Mouse (Mus musculus) intestine, embryonic 14.5 days (tissue): ENCODE measurements at regions not wholly inside any gene's neighbourhood (a gene's known extent, or its start where the extent isn't known, plus 50 kb on each side); places are given as distances from the start of the nearest gene placed in this dataset.
"Not testable (repeated sequence)": the region's sequence is repeated elsewhere in the genome, so short reads cannot be mapped to it uniquely, and the experiment has no call there.

Source experiments
- ATAC-seq: fragments of 200-750 bp; cut with Nextera tagmentation; replicated peaks from 2 replicates; pipeline ENCODE4 v1.8.0; 2017; ENCODE audit warnings: low read depth, moderate number of reproducible peaks, moderate TSS enrichment, moderate library complexity; ENCODE audit not compliant: low FRiP score, low TSS enrichment
- DNase-seq: peaks from one replicate; pipeline ENCODE4 v3.0.0-alpha.2; 2018; ENCODE audit warnings: low spot score
- H3K27ac ChIP-seq: fragments of 300-500 bp; sonication (generic); 2 replicates; pipeline ENCODE4 v1.5.1; 2014; ENCODE audit warnings: low read depth, mild to moderate bottlenecking, control low read depth
- H3K27me3 ChIP-seq: fragments of 300-500 bp; sonication (generic); replicated peaks from 2 replicates; pipeline ENCODE4 v1.6.1; 2014; ENCODE audit warnings: low read length, control low read depth; ENCODE audit not compliant: control insufficient read depth, insufficient read depth
- H3K36me3 ChIP-seq: fragments of 300-500 bp; sonication (generic); 2 replicates; pipeline ENCODE4 v1.6.1; 2014; ENCODE audit warnings: low read length, control low read depth; ENCODE audit not compliant: control insufficient read depth, insufficient read depth
- H3K4me1 ChIP-seq: fragments of 300-500 bp; sonication (generic); replicated peaks from 2 replicates; pipeline ENCODE4 v1.6.1; 2014; ENCODE audit warnings: low read length, control low read depth, mixed read lengths; ENCODE audit not compliant: control insufficient read depth, insufficient read depth
- H3K4me2 ChIP-seq: fragments of 300-500 bp; sonication (generic); 2 replicates; pipeline ENCODE4 v1.6.1; 2014; ENCODE audit warnings: low read length
- H3K4me3 ChIP-seq: fragments of 300-500 bp; sonication (generic); 2 replicates; pipeline ENCODE4 v1.5.1; 2014; ENCODE audit warnings: low read depth, low read length, control low read depth, mixed read lengths
- H3K9ac ChIP-seq: fragments of 300-500 bp; sonication (generic); 2 replicates; pipeline ENCODE4 v1.6.1; 2014; ENCODE audit warnings: mild to moderate bottlenecking, low read length
- H3K9me3 ChIP-seq: fragments of 300-500 bp; sonication (generic); 2 replicates; pipeline ENCODE4 v1.6.1; 2016; ENCODE audit warnings: low read length, control low read depth; ENCODE audit not compliant: control insufficient read depth
- WGBS: fragments of 180-500 bp; shearing (Covaris S2); extraction: QIAGEN DNeasy Blood & Tissue Kit; methylation state at CpG from one replicate; pipeline ENCODE4 v1.1.7; 2014; 5-methylcytosine and 5-hydroxymethylcytosine counted together

- Histone ChIP-seq H3K27ac (no peak overlapping the region), H3K9ac (no peak overlapping the region), H3K4me3 (no peak overlapping the region), H3K9me3 (no peaks in the 10 kb centered on the region), H3K4me2 (no peak overlapping the region), H3K4me1 (no peaks in the 10 kb centered on the region), H3K27me3 (no peaks in the 10 kb centered on the region), H3K36me3 (no peaks in the 10 kb centered on the region)
- ATAC-seq = no peak
- 69% methylated on average over 4 of the region's 4 CpGs for WGBS
- DNase-seq = no peak
These were observed 70.2 kb upstream of the Lrpprc start for GRCm38 (mm10) chr17:84860835-84861234.

GRCm38 (mm10) chr17:84864231-84864630 is 73.6 kb upstream of the Lrpprc start:
- H3K9ac ChIP-seq, DNase-seq, H3K9me3 ChIP-seq, H3K4me3 ChIP-seq, ATAC-seq, H3K36me3 ChIP-seq, H3K27ac ChIP-seq, H3K4me1 ChIP-seq, H3K27me3 ChIP-seq, H3K4me2 ChIP-seq: not testable (repeated sequence)

- DNase-seq (no peak), ATAC-seq (no peak)
- no peaks in the 10 kb centered on the region for H3K36me3 ChIP-seq
- H3K9me3 ChIP-seq = no peaks in the 10 kb centered on the region
- H3K4me2 ChIP-seq = no peak overlapping the region
- H3K27ac ChIP-seq = no peak overlapping the region
- WGBS = 72% methylated on average over 2 of the region's 2 CpGs
- H3K4me1 ChIP-seq = no peaks in the 10 kb centered on the region
- H3K9ac ChIP-seq = no peak overlapping the region
- H3K27me3 ChIP-seq = no peaks in the 10 kb centered on the region
- H3K4me3 ChIP-seq = no peak overlapping the region
These were observed 74.6 kb upstream of the Lrpprc start for GRCm38 (mm10) chr17:84865158-84865557.

GRCm38 (mm10) chr17:84865566-84865965 is 75.0 kb upstream of the Lrpprc start:
- 79% methylated on average over 3 of the region's 3 CpGs for WGBS
- no peak overlapping the region for H3K27ac ChIP-seq
- no peak overlapping the region for H3K9ac ChIP-seq
- H3K4me3 ChIP-seq = no peak overlapping the region
- DNase-seq = no peak
- H3K4me2 ChIP-seq = no peak overlapping the region
- no peaks in the 10 kb centered on the region for H3K9me3 ChIP-seq
- no peaks in the 10 kb centered on the region for H3K4me1 ChIP-seq
- no peak for ATAC-seq
- H3K27me3 ChIP-seq = no peaks in the 10 kb centered on the region
- H3K36me3 ChIP-seq = no peaks in the 10 kb centered on the region

- DNase-seq = no peak
- H3K9me3 ChIP-seq = no peaks in the 10 kb centered on the region
- no peaks in the 10 kb centered on the region for H3K4me1 ChIP-seq
- H3K27me3 ChIP-seq = no peaks in the 10 kb centered on the region
- no peaks in the 10 kb centered on the region for H3K36me3 ChIP-seq
- H3K27ac ChIP-seq = no peak overlapping the region
- H3K4me3 ChIP-seq = no peak overlapping the region
- ATAC-seq = no peak
- H3K9ac ChIP-seq = no peak overlapping the region
- H3K4me2 ChIP-seq = no peak overlapping the region
- 76% methylated on average over 3 of the region's 3 CpGs for WGBS
These were observed 78.6 kb upstream of the Lrpprc start for GRCm38 (mm10) chr17:84869074-84869722.

- DNase-seq = no peak
- WGBS = 84% methylated on average over 7 of the region's 7 CpGs
- Histone ChIP-seq H3K4me1 (no peaks in the 10 kb centered on the region), H3K27ac (no peak overlapping the region), H3K27me3 (no peaks in the 10 kb centered on the region), H3K9ac (no peak overlapping the region), H3K36me3 (no peaks in the 10 kb centered on the region), H3K4me2 (no peak overlapping the region), H3K9me3 (no peaks in the 10 kb centered on the region), H3K4me3 (no peak overlapping the region)
- no peak for ATAC-seq
These were observed 83.0 kb upstream of the Lrpprc start for GRCm38 (mm10) chr17:84873554-84873953.

- no peak for ATAC-seq
- WGBS = 68% methylated on average over 6 of the region's 6 CpGs
- Histone ChIP-seq H3K9ac (no peak overlapping the region), H3K9me3 (no peaks in the 10 kb centered on the region), H3K4me1 (no peaks in the 10 kb centered on the region), H3K27ac (no peak overlapping the region), H3K4me2 (no peak overlapping the region), H3K4me3 (no peak overlapping the region), H3K36me3 (no peaks in the 10 kb centered on the region), H3K27me3 (no peaks in the 10 kb centered on the region)
- DNase-seq = no peak
These were observed 82.0 kb upstream of the Ppm1b start for GRCm38 (mm10) chr17:84874494-84874893.

GRCm38 (mm10) chr17:84875031-84875430 is 81.5 kb upstream of the Ppm1b start:
- DNase-seq (no peak), ATAC-seq (no peak)
- no peaks in the 10 kb centered on the region for H3K36me3 ChIP-seq
- H3K4me2 ChIP-seq = no peak overlapping the region
- no peaks in the 10 kb centered on the region for H3K4me1 ChIP-seq
- no peaks in the 10 kb centered on the region for H3K27me3 ChIP-seq
- WGBS = 71% methylated on average over 6 of the region's 6 CpGs
- no peak overlapping the region for H3K4me3 ChIP-seq
- no peaks in the 10 kb centered on the region for H3K9me3 ChIP-seq
- no peak overlapping the region for H3K9ac ChIP-seq
- H3K27ac ChIP-seq = no peak overlapping the region

GRCm38 (mm10) chr17:84876037-84876436 is 80.5 kb upstream of the Ppm1b start:
- Histone ChIP-seq H3K4me1 (no peaks in the 10 kb centered on the region), H3K27ac (no peak overlapping the region), H3K9ac (no peak overlapping the region), H3K27me3 (no peaks in the 10 kb centered on the region), H3K4me2 (no peak overlapping the region), H3K9me3 (no peaks in the 10 kb centered on the region), H3K4me3 (no peak overlapping the region), H3K36me3 (no peaks in the 10 kb centered on the region)
- ATAC-seq = no peak
- DNase-seq = no peak
- WGBS = 87% methylated on average over 4 of the region's 4 CpGs
